Mouse (Mus musculus): ENCODE data around the gene Colec11. TPM values are rescaled to one million over a fixed set of nuclear protein-coding genes. Genes with fewer than 3 reads are reported as not detected.
A peak's percentile ranks its signal among the peaks of the same experiment; 100 is the strongest.

The Colec11 gene
- polyA plus RNA-seq, 1 experiment from 2014 or later = 2.4 TPM

GRCm38 (mm10) chr12:28598110-28598509 lies 25.1 kb downstream of the Colec11 start:
- Histone ChIP-seq H3K27me3 (replicated peaks) (no peaks in the 10 kb centered on the region), H3K4me1 (no peaks in the 10 kb centered on the region), H3K27ac (no peak overlapping the region), H3K9ac (no peak overlapping the region), H3K4me3 (replicated peaks) (no peak overlapping the region), H3K9me3 (no peaks in the 10 kb centered on the region), H3K36me3 (no peaks in the 10 kb centered on the region), H3K4me2 (no peak overlapping the region)
- ATAC-seq (ENCODE audit: insufficient read depth, low FRiP score, low read depth) = no peak
- WGBS = 53% methylated on average over 3 of the region's 3 CpGs

- H3K4me1 ChIP-seq = no peaks in the 10 kb centered on the region
- no peaks in the 10 kb centered on the region for H3K36me3 ChIP-seq
- no peak for ATAC-seq (ENCODE audit: insufficient read depth, low FRiP score, low read depth)
- H3K4me3 ChIP-seq (replicated peaks) = no peak overlapping the region
- H3K9me3 ChIP-seq = no peaks in the 10 kb centered on the region
- 79% methylated on average over 9 of the region's 9 CpGs for WGBS
- H3K9ac ChIP-seq = no peak overlapping the region
- no peak overlapping the region for H3K27ac ChIP-seq
- H3K27me3 ChIP-seq (replicated peaks) = no peaks in the 10 kb centered on the region
- H3K4me2 ChIP-seq = no peak overlapping the region
Measured at GRCm38 (mm10) chr12:28597699-28598098, 25.5 kb downstream of the Colec11 start.

GRCm38 (mm10) chr12:28596851-28597250 lies 26.3 kb downstream of the Colec11 start:
- H3K4me2 ChIP-seq = no peak overlapping the region
- H3K36me3 ChIP-seq = no peaks in the 10 kb centered on the region
- no peak overlapping the region for H3K9ac ChIP-seq
- ATAC-seq (ENCODE audit: insufficient read depth, low FRiP score, low read depth) = no peak
- no peaks in the 10 kb centered on the region for H3K9me3 ChIP-seq
- no peaks in the 10 kb centered on the region for H3K4me1 ChIP-seq
- H3K27me3 ChIP-seq (replicated peaks) = no peaks in the 10 kb centered on the region
- no peak overlapping the region for H3K4me3 ChIP-seq (replicated peaks)
- H3K27ac ChIP-seq = no peak overlapping the region

GRCm38 (mm10) chr12:28590428-28590827 lies 32.7 kb downstream of the Colec11 start:
- Histone ChIP-seq H3K36me3 (no peaks in the 10 kb centered on the region), H3K4me2 (no peak overlapping the region), H3K4me1 (0 out of 2 replicates have a peak, but pooled peaks cover 3% of the 10 kb centered on the region), H3K9ac (no peak overlapping the region), H3K9me3 (no peaks in the 10 kb centered on the region), H3K27ac (no peak overlapping the region), H3K4me3 (replicated peaks) (no peak overlapping the region), H3K27me3 (replicated peaks) (no peaks in the 10 kb centered on the region)
- WGBS = 46% methylated on average over 13 of the region's 13 CpGs
- ATAC-seq (ENCODE audit: insufficient read depth, low FRiP score, low read depth) = no peak

- ATAC-seq (ENCODE audit: insufficient read depth, low FRiP score, low read depth) = peak; percentile 81
- H3K4me1 ChIP-seq = 0 out of 2 replicates have a peak, but pooled peaks cover 3% of the 10 kb centered on the region
- WGBS = 9% methylated on average over 24 of the region's 24 CpGs
Measured at GRCm38 (mm10) chr12:28589090-28589868, 33.9 kb downstream of the Colec11 start.

GRCm38 (mm10) chr12:28587949-28588348 lies 35.2 kb downstream of the Colec11 start:
- ATAC-seq (ENCODE audit: insufficient read depth, low FRiP score, low read depth) = no peak
- Histone ChIP-seq H3K36me3 (no peaks in the 10 kb centered on the region), H3K4me1 (0 out of 2 replicates have a peak, but pooled peaks cover 3% of the 10 kb centered on the region), H3K27me3 (replicated peaks) (no peaks in the 10 kb centered on the region), H3K9ac (no peak overlapping the region), H3K4me2 (no peak overlapping the region), H3K27ac (no peak overlapping the region), H3K4me3 (replicated peaks) (no peak overlapping the region), H3K9me3 (no peaks in the 10 kb centered on the region)
- WGBS = 78% methylated on average over 6 of the region's 6 CpGs

More at GRCm38 (mm10) chr12:28589090-28589868, 33.9 kb downstream of the Colec11 start:
- H3K4me3 ChIP-seq (replicated peaks) = peak overlapping the region; percentile 42
- no peak overlapping the region for H3K27ac ChIP-seq
- no peaks in the 10 kb centered on the region for H3K27me3 ChIP-seq (replicated peaks)
- no peaks in the 10 kb centered on the region for H3K36me3 ChIP-seq
- peak overlapping the region; percentile 74 for H3K4me2 ChIP-seq
- H3K9me3 ChIP-seq = no peaks in the 10 kb centered on the region
- H3K9ac ChIP-seq = no peak overlapping the region

GRCm38 (mm10) chr12:28584036-28584435 lies 39.1 kb downstream of the Colec11 start:
- no peaks in the 10 kb centered on the region for H3K27me3 ChIP-seq (replicated peaks)
- 59% methylated on average over 3 of the region's 3 CpGs for WGBS
- H3K4me1 ChIP-seq = 0 out of 2 replicates have a peak, but pooled peaks cover under 1% of the 10 kb centered on the region
- no peaks in the 10 kb centered on the region for H3K36me3 ChIP-seq
- H3K4me3 ChIP-seq (replicated peaks) = no peak overlapping the region
- H3K27ac ChIP-seq = no peak overlapping the region
- H3K9ac ChIP-seq = no peak overlapping the region
- ATAC-seq (ENCODE audit: insufficient read depth, low FRiP score, low read depth) = no peak
- H3K9me3 ChIP-seq = no peaks in the 10 kb centered on the region
- no peak overlapping the region for H3K4me2 ChIP-seq

- no peak within 1 kb of the TSS for H3K4me2 ChIP-seq
- no peaks in the 10 kb centered on the region for H3K27me3 ChIP-seq (replicated peaks)
- H3K9ac ChIP-seq = no peak within 1 kb of the TSS
- no peak for ATAC-seq (ENCODE audit: insufficient read depth, low FRiP score, low read depth)
- no peaks in the 10 kb centered on the region for H3K36me3 ChIP-seq
- WGBS = 67% methylated on average over 8 of the region's 8 CpGs
- H3K9me3 ChIP-seq = no peaks in the 10 kb centered on the region
- no peak within 1 kb of the TSS for H3K27ac ChIP-seq
- no peak within 1 kb of the TSS for H3K4me3 ChIP-seq (replicated peaks)
- H3K4me1 ChIP-seq = no peaks in the 10 kb centered on the region
Measured at GRCm38 (mm10) chr12:28582423-28582822, 40.8 kb downstream of the Colec11 start, which contains the start of gene Allc. TSS of gene Allc (minus strand) at chr12:28582523.

- no peak for ATAC-seq (ENCODE audit: insufficient read depth, low FRiP score, low read depth)
- no peaks in the 10 kb centered on the region for H3K36me3 ChIP-seq
- H3K9ac ChIP-seq = no peak overlapping the region
- H3K9me3 ChIP-seq = no peaks in the 10 kb centered on the region
- H3K4me1 ChIP-seq = no peaks in the 10 kb centered on the region
- H3K27me3 ChIP-seq (replicated peaks) = no peaks in the 10 kb centered on the region
- 34% methylated on average over 4 of the region's 4 CpGs for WGBS
- H3K27ac ChIP-seq = no peak overlapping the region
- no peak overlapping the region for H3K4me2 ChIP-seq
- H3K4me3 ChIP-seq (replicated peaks) = no peak overlapping the region
Measured at GRCm38 (mm10) chr12:28579132-28579531, 44.0 kb downstream of the Colec11 start.

GRCm38 (mm10) chr12:28578147-28578546 lies 45.0 kb downstream of the Colec11 start:
- Histone ChIP-seq H3K4me2 (no peak overlapping the region), H3K9me3 (no peaks in the 10 kb centered on the region), H3K27ac (no peak overlapping the region), H3K4me3 (replicated peaks) (no peak overlapping the region), H3K36me3 (no peaks in the 10 kb centered on the region), H3K4me1 (no peaks in the 10 kb centered on the region), H3K9ac (no peak overlapping the region), H3K27me3 (replicated peaks) (no peaks in the 10 kb centered on the region)
- WGBS = 83% methylated on average over 3 of the region's 3 CpGs
- ATAC-seq (ENCODE audit: insufficient read depth, low FRiP score, low read depth) = no peak

GRCm38 (mm10) chr12:28575366-28576070 lies 47.7 kb downstream of the Colec11 start:
- Histone ChIP-seq H3K4me1 (no peaks in the 10 kb centered on the region), H3K9ac (no peak overlapping the region), H3K4me3 (replicated peaks) (no peak overlapping the region), H3K27me3 (replicated peaks) (no peaks in the 10 kb centered on the region), H3K9me3 (no peaks in the 10 kb centered on the region), H3K4me2 (no peak overlapping the region), H3K27ac (no peak overlapping the region), H3K36me3 (no peaks in the 10 kb centered on the region)
- ATAC-seq (ENCODE audit: insufficient read depth, low FRiP score, low read depth) = no peak
- WGBS = 67% methylated on average over 6 of the region's 6 CpGs

- no peaks in the 10 kb centered on the region for H3K4me1 ChIP-seq
- no peak overlapping the region for H3K27ac ChIP-seq
- no peak overlapping the region for H3K4me2 ChIP-seq
- no peaks in the 10 kb centered on the region for H3K9me3 ChIP-seq
- 77% methylated on average over 2 of the region's 2 CpGs for WGBS
- H3K4me3 ChIP-seq (replicated peaks) = no peak overlapping the region
- no peaks in the 10 kb centered on the region for H3K36me3 ChIP-seq
- H3K27me3 ChIP-seq (replicated peaks) = no peaks in the 10 kb centered on the region
- H3K9ac ChIP-seq = no peak overlapping the region
- no peak for ATAC-seq (ENCODE audit: insufficient read depth, low FRiP score, low read depth)
Measured at GRCm38 (mm10) chr12:28572241-28572640, 50.9 kb downstream of the Colec11 start.

Data from stomach, embryonic 15.5 days (tissue).